Mouse (Mus musculus) hematopoietic stem cell, adult 5-6 weeks (primary cell): ENCODE data around the gene Dupd1. TPM values are rescaled to one million over a fixed set of nuclear protein-coding genes. Genes with fewer than 3 reads are reported as not detected.
A peak's percentile ranks its signal among the peaks of the same experiment; 100 is the strongest.
"Not testable (repeated sequence)": the region's sequence is repeated elsewhere in the genome, so short reads cannot be mapped to it uniquely, and the experiment has no call there.

ENCODE experiments used
- ATAC-seq, 2 experiments: fragments of 125-278 bp in 1 of 2; replicated peaks in 1 of 2; 2 replicates each; pipeline ENCODE4 v1.8.0; 2016 to 2017; ENCODE audit warnings: inconsistent platforms in 2 of 2, mild to moderate bottlenecking in 2 of 2, moderate number of reproducible peaks in 2 of 2, low read depth in 1 of 2, moderate TSS enrichment in 1 of 2; ENCODE audit not compliant: low FRiP score in 2 of 2, poor library complexity in 2 of 2, severe bottlenecking in 2 of 2, insufficient read depth in 1 of 2, low TSS enrichment in 1 of 2
- total RNA-seq: library from RNA; stranded (forward); fragments of 172-1452, 232-1000 nt; gene quantifications from 2 replicates; pipeline ENCODE4 v1.2.3, GENCODE M21; 2017

Gene Dupd1
- total RNA-seq, 1 experiment from 2014 or later, result not detected

- ATAC-seq, result no peak
Measured at GRCm38 (mm10) chr14:21686376-21687279, 27.7 kb downstream of the Dupd1 start.

- no peak for ATAC-seq
Measured at GRCm38 (mm10) chr14:21685411-21686146, 28.8 kb downstream of the Dupd1 start.

GRCm38 (mm10) chr14:21683834-21684233, 30.5 kb downstream of the Dupd1 start:
- no peak for ATAC-seq

GRCm38 (mm10) chr14:21682681-21683129, 31.7 kb downstream of the Dupd1 start:
- ATAC-seq, result peak; percentile 71 to 73

- ATAC-seq, result peak; percentile 56 to 72
Measured at GRCm38 (mm10) chr14:21679631-21680201, 34.7 kb downstream of the Dupd1 start.

- ATAC-seq, result peak in 1 of 2 experiments; percentile 49; a peak in 1 of 4 replicates
Measured at GRCm38 (mm10) chr14:21678509-21679285, 35.7 kb downstream of the Dupd1 start.

GRCm38 (mm10) chr14:21676223-21676622, 38.2 kb downstream of the Dupd1 start:
- no peak for ATAC-seq

GRCm38 (mm10) chr14:21674471-21674870, 39.9 kb downstream of the Dupd1 start:
- 0 out of 4 replicates have a peak, but pooled peaks of 1 of the 2 experiments have one; percentile 22 for ATAC-seq

GRCm38 (mm10) chr14:21673100-21673499, 41.3 kb downstream of the Dupd1 start:
- no peak for ATAC-seq

GRCm38 (mm10) chr14:21670422-21671006, 43.9 kb downstream of the Dupd1 start:
- not testable (repeated sequence) for ATAC-seq

- ATAC-seq, result no peak
Measured at GRCm38 (mm10) chr14:21669633-21670421, 44.5 kb downstream of the Dupd1 start.

- ATAC-seq, result no peak
Measured at GRCm38 (mm10) chr14:21669218-21669617, 45.2 kb downstream of the Dupd1 start.

GRCm38 (mm10) chr14:21662465-21663142, 51.8 kb downstream of the Dupd1 start:
- ATAC-seq, result peak in 1 of 2 experiments; percentile 31; a peak in 1 of 4 replicates

GRCm38 (mm10) chr14:21659652-21660051, 54.7 kb downstream of the Dupd1 start:
- ATAC-seq, result peak; percentile 78 to 79; a peak in 3 of 4 replicates

- ATAC-seq, result no peak
Measured at GRCm38 (mm10) chr14:21659155-21659554, 55.2 kb downstream of the Dupd1 start.
